Mouse (Mus musculus): ENCODE measurements around the gene Sap30bp. TPM values are rescaled to one million over a fixed set of nuclear protein-coding genes. Genes with fewer than 3 reads are reported as not detected.

Sap30bp gene
- total RNA-seq, 2 experiments from 2014 or later: 45.3 to 54.0 TPM

Other genes with a start within 250 kb of the Sap30bp start
- gene Grb2, start 224.7 kb upstream of the Sap30bp start, total RNA-seq (2021): 100 to 1,000 TPM; 204 to 206 TPM
- 10 to 100 TPM; 62.9 to 65.2 TPM for gene Tmem94, start 167.8 kb upstream of the Sap30bp start, total RNA-seq (2021)
- 10 to 100 TPM; 17.7 to 18.6 TPM for gene Caskin2, start 119.6 kb upstream of the Sap30bp start, total RNA-seq (2021)
- gene Tsen54, start 118.6 kb upstream of the Sap30bp start, total RNA-seq (2021): 10 to 100 TPM; 14.0 to 14.5 TPM
- 1 to 10 TPM; 3.6 to 4.5 TPM for gene Llgl2, start 109.2 kb upstream of the Sap30bp start, total RNA-seq (2021)
- under 1 TPM; 0.49 to 0.75 TPM for gene Myo15b, start 74.9 kb upstream of the Sap30bp start, total RNA-seq (2021)
- gene Smim5, start 33.3 kb upstream of the Sap30bp start, total RNA-seq (2021): under 1 TPM in 1 of 2 experiments, not detected in 1; 0.54 TPM
- gene Smim6, start 21.3 kb upstream of the Sap30bp start, total RNA-seq (2021): not detected
- 10 to 100 TPM; 25.9 to 27.4 TPM for gene Recql5, start 195 bp downstream of the Sap30bp start, total RNA-seq (2021)
- 1 to 10 TPM; 4.5 to 6.9 TPM for gene Itgb4, start 41.4 kb downstream of the Sap30bp start, total RNA-seq (2021)
- gene Galk1, start 79.4 kb downstream of the Sap30bp start, total RNA-seq (2021): 10 to 100 TPM; 15.5 to 16.3 TPM
- gene H3f3b, start 94.7 kb downstream of the Sap30bp start, total RNA-seq (2021): 100 to 1,000 TPM; 246 to 269 TPM
- 10 to 100 TPM; 21.8 to 22.3 TPM for gene Unk, start 97.0 kb downstream of the Sap30bp start, total RNA-seq (2021)
- 1 to 10 TPM; 1.8 to 2.7 TPM for gene Unc13d, start 144.7 kb downstream of the Sap30bp start, total RNA-seq (2021)
- 100 to 1,000 TPM; 464 to 477 TPM for gene Wbp2, start 153.7 kb downstream of the Sap30bp start, total RNA-seq (2021)
- gene Trim47, start 193.9 kb downstream of the Sap30bp start, total RNA-seq (2021): 1 to 10 TPM; 7.3 to 7.9 TPM
- 1 to 10 TPM; 7.3 to 7.9 TPM for gene Trim65, start 197.8 kb downstream of the Sap30bp start, total RNA-seq (2021)
- gene Mrpl38, start 205.6 kb downstream of the Sap30bp start, total RNA-seq (2021): 10 to 100 TPM; 61.7 to 66.9 TPM
- gene Fbf1, start 234.9 kb downstream of the Sap30bp start, total RNA-seq (2021): 10 to 100 TPM; 75.9 to 81.3 TPM